Mouse (Mus musculus) liver, embryonic 11.5 days (tissue): ENCODE data around the gene Lrrc31. TPM values are rescaled to one million over a fixed set of nuclear protein-coding genes. Genes with fewer than 3 reads are reported as not detected.
"Not testable (repeated sequence)": the region's sequence is repeated elsewhere in the genome, so short reads cannot be mapped to it uniquely, and the experiment has no call there.

Source experiments
- ATAC-seq: fragments of 200-750 bp; cut with Nextera tagmentation; replicated peaks from 2 replicates; pipeline ENCODE4 v1.8.0; 2017; ENCODE audit warnings: moderate number of reproducible peaks, mild to moderate bottlenecking, moderate TSS enrichment, moderate library complexity; ENCODE audit not compliant: low FRiP score
- DNase-seq: peaks from one replicate; pipeline ENCODE4 v3.0.0-alpha.2; 2017; ENCODE audit warnings: low spot score
- H3K27ac ChIP-seq: fragments of 300-500 bp; sonication (generic); 2 replicates; pipeline ENCODE4 v1.5.1; 2014; ENCODE audit warnings: mild to moderate bottlenecking, low read depth, low read length, control low read depth
- H3K27me3 ChIP-seq: fragments of 300-500 bp; sonication (generic); replicated peaks from 2 replicates; pipeline ENCODE4 v1.6.1; 2014; ENCODE audit warnings: low read length, mixed read lengths; ENCODE audit not compliant: control insufficient read depth, insufficient read depth
- H3K36me3 ChIP-seq: fragments of 300-500 bp; sonication (generic); 2 replicates; pipeline ENCODE4 v1.6.1; 2014; ENCODE audit warnings: mild to moderate bottlenecking, low read length, moderate library complexity, mixed read lengths; ENCODE audit not compliant: control insufficient read depth, insufficient read depth
- H3K4me1 ChIP-seq: fragments of 300-500 bp; sonication (generic); replicated peaks from 2 replicates; pipeline ENCODE4 v1.6.1; 2014; ENCODE audit warnings: low read length, mixed read lengths; ENCODE audit not compliant: control insufficient read depth, insufficient read depth
- H3K4me2 ChIP-seq: fragments of 300-500 bp; sonication (generic); 2 replicates; pipeline ENCODE4 v1.6.1; 2014; ENCODE audit warnings: mild to moderate bottlenecking, control low read depth, moderate library complexity
- H3K4me3 ChIP-seq: fragments of 300-500 bp; sonication (generic); 2 replicates; pipeline ENCODE4 v1.5.1; 2014; ENCODE audit warnings: low read depth, low read length, control low read depth
- H3K9ac ChIP-seq: fragments of 300-500 bp; sonication (generic); 2 replicates; pipeline ENCODE4 v1.6.1; 2014; ENCODE audit warnings: low read depth, low read length, control low read depth
- H3K9me3 ChIP-seq: fragments of 300-500 bp; sonication (generic); 2 replicates; pipeline ENCODE4 v1.6.1; 2016; ENCODE audit warnings: low read length, inconsistent platforms, mixed read lengths; ENCODE audit not compliant: control insufficient read depth
- WGBS: fragments of 180-500 bp; shearing (Covaris S2); extraction: QIAGEN DNeasy Blood & Tissue Kit; methylation state at CpG from one replicate; pipeline ENCODE4 v1.1.7; 2014; 5-methylcytosine and 5-hydroxymethylcytosine counted together
- polyA plus RNA-seq: library from polyadenylated mRNA; unstranded; fragments of >200 nt; fragmentation: Nextera tagmentation; extraction: Ambion mirVana; gene quantifications from 2 replicates; pipeline ENCODE4 v1.2.1, GENCODE M21; 2014

The Lrrc31 gene
- not detected in 2 replicates for polyA plus RNA-seq

- not testable (repeated sequence) for H3K4me3 ChIP-seq, ATAC-seq, H3K27ac ChIP-seq, H3K4me2 ChIP-seq, H3K9me3 ChIP-seq, H3K36me3 ChIP-seq, H3K4me1 ChIP-seq, H3K27me3 ChIP-seq, DNase-seq, H3K9ac ChIP-seq
- WGBS = 81% methylated on average over 6 of the region's 6 CpGs
Measured at GRCm38 (mm10) chr3:30699711-30700505, at the start of gene Lrrc31. Gene Lrrc31 (minus strand): TSS chr3:30699843.

GRCm38 (mm10) chr3:30748316-30748715 lies 48.7 kb upstream of the Lrrc31 start:
- no peaks in the 10 kb centered on the region for H3K4me1 ChIP-seq
- H3K27ac ChIP-seq = no peak overlapping the region
- ATAC-seq (no peak), DNase-seq (no peak)
- no peaks in the 10 kb centered on the region for H3K36me3 ChIP-seq
- no peaks in the 10 kb centered on the region for H3K9me3 ChIP-seq
- no peak overlapping the region for H3K4me2 ChIP-seq
- 88% methylated on average over 9 of the region's 9 CpGs for WGBS
- H3K4me3 ChIP-seq = no peak overlapping the region
- no peaks in the 10 kb centered on the region for H3K27me3 ChIP-seq
- no peak overlapping the region for H3K9ac ChIP-seq

GRCm38 (mm10) chr3:30746006-30746405 lies 46.4 kb upstream of the Lrrc31 start, which contains the start of gene Samd7:
Gene Samd7 (plus strand): TSS chr3:30746293.
- no peak for ATAC-seq

GRCm38 (mm10) chr3:30742891-30743290 lies 43.2 kb upstream of the Lrrc31 start:
- Histone ChIP-seq H3K27ac (no peak overlapping the region), H3K4me2 (no peak overlapping the region), H3K9me3 (no peaks in the 10 kb centered on the region), H3K4me3 (no peak overlapping the region), H3K36me3 (no peaks in the 10 kb centered on the region), H3K4me1 (no peaks in the 10 kb centered on the region), H3K9ac (no peak overlapping the region), H3K27me3 (no peaks in the 10 kb centered on the region)
- WGBS = 84% methylated on average over 7 of the region's 7 CpGs
- no peak for ATAC-seq
- DNase-seq = no peak

More at GRCm38 (mm10) chr3:30746006-30746405, 46.4 kb upstream of the Lrrc31 start, which contains the start of gene Samd7:
- no peak within 1 kb of the TSS for H3K9ac ChIP-seq
- no peaks in the 10 kb centered on the region for H3K9me3 ChIP-seq
- WGBS = 78% methylated on average over 7 of the region's 7 CpGs
- H3K36me3 ChIP-seq = no peaks in the 10 kb centered on the region
- no peak within 1 kb of the TSS for H3K4me3 ChIP-seq
- DNase-seq = no peak
- no peaks in the 10 kb centered on the region for H3K27me3 ChIP-seq
- no peaks in the 10 kb centered on the region for H3K4me1 ChIP-seq
- no peak within 1 kb of the TSS for H3K27ac ChIP-seq
- H3K4me2 ChIP-seq = no peak within 1 kb of the TSS

- H3K4me3 ChIP-seq = no peak overlapping the region
- ATAC-seq = no peak
- H3K36me3 ChIP-seq = no peaks in the 10 kb centered on the region
- no peaks in the 10 kb centered on the region for H3K4me1 ChIP-seq
- H3K27me3 ChIP-seq = no peaks in the 10 kb centered on the region
- H3K9me3 ChIP-seq = no peaks in the 10 kb centered on the region
- 81% methylated on average over 6 of the region's 6 CpGs for WGBS
- H3K9ac ChIP-seq = no peak overlapping the region
- no peak for DNase-seq
- no peak overlapping the region for H3K27ac ChIP-seq
- H3K4me2 ChIP-seq = no peak overlapping the region
Measured at GRCm38 (mm10) chr3:30741306-30741705, 41.7 kb upstream of the Lrrc31 start.

- 86% methylated on average over 9 of the region's 9 CpGs for WGBS
- Histone ChIP-seq H3K9me3 (no peaks in the 10 kb centered on the region), H3K4me1 (no peaks in the 10 kb centered on the region), H3K27ac (no peak overlapping the region), H3K9ac (no peak overlapping the region), H3K27me3 (no peaks in the 10 kb centered on the region), H3K4me3 (no peak overlapping the region), H3K4me2 (no peak overlapping the region), H3K36me3 (no peaks in the 10 kb centered on the region)
- DNase-seq (no peak), ATAC-seq (no peak)
Measured at GRCm38 (mm10) chr3:30736809-30737208, 37.2 kb upstream of the Lrrc31 start.

GRCm38 (mm10) chr3:30729046-30729445 lies 29.4 kb upstream of the Lrrc31 start:
- H3K4me2 ChIP-seq = no peak overlapping the region
- DNase-seq = no peak
- no peaks in the 10 kb centered on the region for H3K36me3 ChIP-seq
- H3K27me3 ChIP-seq = no peaks in the 10 kb centered on the region
- no peak overlapping the region for H3K27ac ChIP-seq
- ATAC-seq = no peak
- 83% methylated on average over 5 of the region's 5 CpGs for WGBS
- H3K9ac ChIP-seq = no peak overlapping the region
- no peak overlapping the region for H3K4me3 ChIP-seq
- no peaks in the 10 kb centered on the region for H3K4me1 ChIP-seq
- no peaks in the 10 kb centered on the region for H3K9me3 ChIP-seq

- H3K4me2 ChIP-seq = no peak overlapping the region
- ATAC-seq (no peak), DNase-seq (no peak)
- H3K36me3 ChIP-seq = no peaks in the 10 kb centered on the region
- no peak overlapping the region for H3K4me3 ChIP-seq
- H3K27ac ChIP-seq = no peak overlapping the region
- no peaks in the 10 kb centered on the region for H3K9me3 ChIP-seq
- WGBS = 62% methylated on average over 4 of the region's 4 CpGs
- no peaks in the 10 kb centered on the region for H3K4me1 ChIP-seq
- no peak overlapping the region for H3K9ac ChIP-seq
- H3K27me3 ChIP-seq = no peaks in the 10 kb centered on the region
Measured at GRCm38 (mm10) chr3:30727209-30727608, 27.6 kb upstream of the Lrrc31 start.

GRCm38 (mm10) chr3:30725514-30725913 lies 25.9 kb upstream of the Lrrc31 start:
- Histone ChIP-seq H3K27ac (no peak overlapping the region), H3K4me2 (no peak overlapping the region), H3K9me3 (no peaks in the 10 kb centered on the region), H3K36me3 (no peaks in the 10 kb centered on the region), H3K4me1 (no peaks in the 10 kb centered on the region), H3K27me3 (no peaks in the 10 kb centered on the region), H3K4me3 (no peak overlapping the region), H3K9ac (no peak overlapping the region)
- DNase-seq (no peak), ATAC-seq (no peak)
- WGBS = 71% methylated on average over 7 of the region's 7 CpGs
